Mouse (Mus musculus) kidney, adult 2 months (tissue): ENCODE measurements around the gene Rapgef4.

Experiments used
- CTCF ChIP-seq: fragments of 200-500 bp; conservative IDR thresholded peaks from 2 replicates; pipeline ENCODE4 v1.5.1; 2011; ENCODE audit warnings: low read depth, mild to moderate bottlenecking, control low read depth, low read length, moderate library complexity, mixed read lengths; ENCODE audit not compliant: insufficient read depth, insufficient read length
- POLR2A ChIP-seq: fragments of 200-500 bp; IDR thresholded peaks from one replicate; pipeline ENCODE4 v1.6.1; 2011; ENCODE audit warnings: low read depth, low read length, control low read depth

DNA sequence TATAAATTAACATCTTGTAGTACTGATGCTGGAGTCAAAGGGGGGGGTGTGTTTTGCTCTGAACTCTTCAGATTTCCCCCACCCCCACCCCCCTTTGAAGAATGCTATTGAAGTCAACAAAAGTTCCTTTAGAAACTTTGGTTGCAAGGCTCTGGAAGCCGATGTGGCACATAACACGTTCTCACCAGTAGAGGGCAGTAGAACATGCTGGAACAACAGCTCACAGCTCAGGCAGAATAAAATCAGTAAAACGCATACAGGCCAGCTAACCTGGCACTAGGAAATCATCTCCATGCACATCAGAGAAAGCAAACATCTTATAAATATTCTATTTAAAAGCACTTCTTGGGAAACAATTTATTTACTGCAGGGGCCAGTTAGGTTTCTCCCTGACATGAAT is 253.9 kb downstream of the Rapgef4 start:
- TF ChIP-seq CTCF (peak; percentile 86), POLR2A (no peak)
